Mouse (Mus musculus): Measurements from ENCODE around the gene Zrsr1. TPM values are rescaled to one million over a fixed set of nuclear protein-coding genes. Genes with fewer than 3 reads are reported as not detected.

Zrsr1 gene
- total RNA-seq, 2 experiments from 2014 or later: 9.2 to 11.4 TPM

- no peak for DNase-seq (ENCODE audit: low spot score in 2 of 2)
Measured at GRCm38 (mm10) chr11:22970546-22970945, 1.3 kb upstream of the Zrsr1 start.

DNA sequence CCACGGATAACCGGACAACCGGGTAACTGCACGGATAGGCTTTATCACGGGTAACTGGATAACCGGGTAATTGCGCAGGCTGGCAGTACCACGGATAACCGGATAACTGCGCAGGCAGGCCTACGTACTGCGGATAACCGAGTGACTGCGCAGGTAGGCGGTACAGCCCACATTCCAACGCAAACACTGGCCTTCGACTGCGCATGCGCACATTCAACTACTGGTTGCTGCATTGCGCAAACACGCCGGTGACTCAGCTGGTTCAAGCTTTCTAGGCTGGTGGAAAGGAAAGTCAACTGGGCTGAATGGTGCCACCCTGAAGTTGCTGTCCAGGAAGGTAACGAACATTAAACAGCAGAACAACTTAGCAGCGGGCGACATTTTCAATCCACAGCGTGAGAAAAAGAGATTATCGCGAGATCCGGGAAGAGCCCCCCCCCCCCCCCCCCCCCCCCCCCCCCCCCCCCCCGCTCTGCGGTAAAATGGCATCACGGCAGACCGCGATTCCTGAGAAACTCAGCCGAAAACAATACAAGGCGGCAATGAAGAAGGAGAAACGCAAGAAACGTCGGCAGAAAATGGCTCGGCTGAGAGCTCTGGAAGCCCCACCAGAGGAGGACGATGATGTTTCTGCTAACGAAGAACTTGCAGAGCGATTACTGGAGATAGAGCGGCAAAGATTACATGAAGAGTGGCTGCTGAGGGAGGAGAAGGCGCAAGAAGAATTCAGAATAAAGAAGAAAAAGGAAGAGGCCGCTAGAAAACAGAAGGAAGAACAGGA lies 1.1 kb downstream of the Zrsr1 start:
- peak; percentile 34 to 72 for DNase-seq (ENCODE audit: low spot score in 2 of 2)

DNA sequence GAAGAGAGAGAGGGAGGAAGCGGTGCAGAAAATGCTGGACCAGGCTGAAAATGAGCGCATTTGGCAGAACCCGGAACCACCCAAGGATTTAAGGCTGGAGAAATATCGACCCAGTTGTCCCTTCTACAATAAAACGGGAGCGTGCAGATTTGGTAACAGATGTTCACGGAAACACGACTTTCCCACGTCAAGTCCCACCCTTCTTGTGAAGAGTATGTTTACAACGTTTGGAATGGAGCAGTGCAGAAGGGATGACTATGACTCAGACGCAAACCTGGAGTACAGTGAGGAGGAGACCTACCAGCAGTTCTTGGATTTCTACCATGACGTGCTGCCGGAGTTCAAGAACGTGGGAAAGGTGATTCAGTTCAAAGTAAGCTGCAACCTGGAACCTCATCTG lies 1.8 kb downstream of the Zrsr1 start:
- no peak for DNase-seq (ENCODE audit: low spot score in 2 of 2)

DNA sequence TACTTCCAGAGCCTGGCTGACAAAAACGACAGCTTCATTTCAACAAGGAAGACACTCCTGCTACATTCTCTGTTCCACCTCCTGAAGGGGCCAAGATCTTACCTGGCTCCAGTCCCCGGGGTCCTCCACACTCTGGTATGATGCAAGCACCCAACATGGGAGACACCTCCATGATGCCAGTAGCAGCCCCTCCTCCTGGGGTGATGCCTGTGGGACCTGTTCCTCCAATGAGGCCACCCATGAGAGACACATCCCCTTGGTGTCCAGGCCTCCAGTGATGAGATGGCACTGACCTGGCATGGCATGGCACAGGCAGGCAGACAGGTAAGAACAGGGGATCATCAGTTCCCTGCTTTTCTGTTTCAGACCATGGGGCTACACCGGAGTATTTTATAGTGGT lies 6.4 kb downstream of the Zrsr1 start:
- no peak for DNase-seq (ENCODE audit: low spot score in 2 of 2)

GRCm38 (mm10) chr11:22978711-22979110 lies 6.9 kb downstream of the Zrsr1 start:
- no peak for DNase-seq (ENCODE audit: low spot score in 2 of 2)

DNA sequence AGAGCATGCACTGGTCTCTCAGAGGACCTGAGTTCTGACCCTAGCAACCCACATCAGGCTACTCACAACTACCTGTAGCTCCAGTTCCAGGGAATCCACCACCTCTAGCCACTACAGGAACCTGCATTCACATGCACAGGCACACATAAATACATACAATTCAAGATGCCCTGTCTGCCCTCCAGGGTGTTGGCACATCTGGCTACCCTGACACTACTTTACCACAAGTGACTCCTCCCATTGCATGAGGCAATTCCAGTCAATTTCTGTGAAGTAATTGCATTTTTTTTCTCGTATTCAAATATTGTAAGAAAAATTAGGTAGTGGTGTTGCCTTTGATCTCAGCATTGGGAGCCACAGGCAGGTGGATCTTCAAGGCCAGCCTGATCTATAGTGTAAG lies 7.4 kb downstream of the Zrsr1 start:
- no peak for DNase-seq (ENCODE audit: low spot score in 2 of 2)

GRCm38 (mm10) chr11:22981041-22981440 lies 9.2 kb downstream of the Zrsr1 start:
- no peak for DNase-seq (ENCODE audit: low spot score in 2 of 2)

DNA sequence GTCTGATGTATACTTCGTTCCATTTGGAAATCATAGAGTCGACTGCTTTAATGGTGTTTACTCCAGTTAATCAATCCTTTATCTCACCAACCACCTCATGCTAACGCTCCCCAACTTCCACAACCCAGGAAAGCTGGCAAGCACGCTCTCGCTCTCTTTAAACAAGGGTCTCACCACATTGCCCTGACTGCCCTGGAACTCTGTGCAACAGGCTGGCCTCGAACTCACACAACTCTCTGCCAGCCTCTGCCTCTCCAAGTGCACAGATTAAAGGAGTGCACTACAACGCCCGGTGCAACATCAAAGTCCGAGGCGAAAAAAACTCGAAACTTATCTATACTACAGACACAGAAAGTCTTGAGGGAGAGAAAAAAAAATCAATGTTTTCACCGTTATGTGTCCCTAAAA lies 9.7 kb downstream of the Zrsr1 start:
- no peak for DNase-seq (ENCODE audit: low spot score in 2 of 2)

DNA sequence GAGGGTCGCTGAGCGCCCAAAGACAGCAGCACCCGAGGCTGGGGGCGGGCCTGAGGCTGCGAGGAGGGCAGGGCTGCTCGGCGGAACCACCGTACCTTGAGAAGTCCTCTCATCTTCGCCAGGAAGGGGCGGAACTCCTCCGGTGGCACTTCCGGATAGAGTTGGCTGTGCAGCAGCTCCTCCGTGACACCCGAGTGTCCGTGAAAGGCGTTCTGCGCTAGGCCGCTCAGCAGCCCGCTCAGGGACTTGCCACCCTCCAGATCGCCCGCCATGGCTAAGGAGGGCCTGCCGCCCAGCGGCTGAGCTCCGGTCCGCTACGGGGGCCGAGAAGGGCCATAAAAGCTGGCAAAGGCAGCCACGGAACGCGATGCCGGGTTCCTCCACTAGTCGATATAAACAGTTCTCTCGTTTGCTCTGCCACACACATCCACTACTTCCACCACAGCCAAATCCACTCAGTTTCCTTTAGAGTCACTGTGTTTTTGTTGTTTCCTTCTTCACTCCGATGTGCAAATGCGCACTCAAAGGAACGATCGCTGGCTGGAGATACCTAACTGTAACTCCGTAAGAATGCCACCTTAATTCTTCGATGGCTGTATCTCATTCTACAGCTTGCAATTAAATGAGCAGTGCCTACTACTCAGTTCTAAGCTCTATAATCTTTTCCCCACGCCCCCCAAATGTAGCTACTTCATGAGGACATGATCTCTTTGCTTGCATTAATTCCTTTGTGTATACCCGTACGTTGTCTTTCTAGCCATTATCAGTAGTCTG lies 10.4 kb downstream of the Zrsr1 start, which contains the start of the genes Gm28048 and Commd1:
Gm28048 (minus strand) TSS at position 107 of the 774 bp plus-strand sequence.
Commd1 (minus strand) TSS at position 399 of the 774 bp plus-strand sequence.
- DNase-seq (ENCODE audit: low spot score in 2 of 2): peak; percentile 97 to 99

GRCm38 (mm10) chr11:22982846-22983245 lies 11.0 kb downstream of the Zrsr1 start:
- DNase-seq (ENCODE audit: low spot score in 2 of 2): no peak

GRCm38 (mm10) chr11:22985510-22985909 lies 13.7 kb downstream of the Zrsr1 start:
- no peak for DNase-seq (ENCODE audit: low spot score in 2 of 2)

- peak in 1 of 2 experiments; percentile 26 for DNase-seq (ENCODE audit: low spot score in 2 of 2)
Measured at GRCm38 (mm10) chr11:22987357-22987756, 15.6 kb downstream of the Zrsr1 start.

GRCm38 (mm10) chr11:22989786-22990185 lies 18.0 kb downstream of the Zrsr1 start:
- no peak for DNase-seq (ENCODE audit: low spot score in 2 of 2)

DNA sequence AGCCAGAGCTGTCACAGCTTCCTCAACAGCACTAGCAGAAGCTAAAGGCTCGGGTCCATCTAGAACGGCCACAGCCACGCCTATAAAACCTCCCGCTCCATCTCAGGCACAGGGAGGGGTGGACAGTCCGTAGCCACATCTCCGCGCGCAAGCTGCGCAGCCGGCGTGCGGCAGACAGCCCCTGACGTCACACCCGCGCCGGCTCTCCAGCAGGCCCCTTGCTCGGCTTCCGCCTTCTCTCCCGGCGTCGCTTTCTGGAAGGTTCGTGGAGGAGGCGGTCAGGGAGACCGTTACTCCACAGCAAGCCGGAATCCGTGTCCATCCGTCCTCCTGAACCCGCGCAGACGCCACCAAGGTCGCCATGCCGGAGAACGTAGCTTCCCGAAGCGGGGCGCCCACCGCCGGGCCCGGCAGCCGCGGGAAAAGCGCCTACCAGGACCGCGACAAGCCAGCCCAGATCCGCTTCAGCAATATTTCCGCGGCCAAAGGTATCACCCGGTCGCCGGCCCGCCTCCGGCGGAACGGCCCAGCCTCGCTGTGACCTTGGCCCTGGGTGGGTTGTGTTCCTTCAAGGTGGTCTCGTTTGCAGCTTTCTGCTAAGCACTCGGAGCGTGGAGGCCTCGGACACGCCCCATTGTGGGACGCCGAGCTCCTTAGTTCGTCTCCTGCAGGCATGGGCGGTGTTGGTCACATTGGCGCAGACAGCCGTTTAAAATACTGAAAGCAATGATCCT lies 18.8 kb downstream of the Zrsr1 start, which contains the start of gene Cct4:
Cct4 (plus strand) TSS at position 127 of the 734 bp plus-strand sequence.
- DNase-seq (ENCODE audit: low spot score in 2 of 2): peak; percentile 81 to 93

- no peak for DNase-seq (ENCODE audit: low spot score in 2 of 2)
Measured at GRCm38 (mm10) chr11:22991218-22991835, 19.5 kb downstream of the Zrsr1 start.

DNA sequence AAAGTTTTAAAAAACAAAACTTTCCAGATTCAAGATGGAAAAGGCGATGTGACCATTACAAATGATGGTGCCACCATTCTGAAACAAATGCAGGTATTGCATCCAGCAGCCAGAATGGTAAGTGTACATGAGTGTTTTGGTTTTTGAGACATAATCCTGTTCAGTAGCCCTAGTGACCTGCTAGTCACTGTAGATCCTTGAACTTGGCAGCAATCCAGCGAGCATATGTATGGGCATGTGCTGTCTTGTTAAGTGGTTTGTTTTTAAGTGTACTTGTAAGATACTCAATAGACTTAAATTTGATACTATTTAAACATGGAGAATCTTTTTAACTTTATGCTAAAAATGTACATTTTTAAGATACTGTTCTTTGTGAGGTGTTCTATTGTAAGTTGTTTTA lies 22.5 kb downstream of the Zrsr1 start:
- no peak for DNase-seq (ENCODE audit: low spot score in 2 of 2)

DNA sequence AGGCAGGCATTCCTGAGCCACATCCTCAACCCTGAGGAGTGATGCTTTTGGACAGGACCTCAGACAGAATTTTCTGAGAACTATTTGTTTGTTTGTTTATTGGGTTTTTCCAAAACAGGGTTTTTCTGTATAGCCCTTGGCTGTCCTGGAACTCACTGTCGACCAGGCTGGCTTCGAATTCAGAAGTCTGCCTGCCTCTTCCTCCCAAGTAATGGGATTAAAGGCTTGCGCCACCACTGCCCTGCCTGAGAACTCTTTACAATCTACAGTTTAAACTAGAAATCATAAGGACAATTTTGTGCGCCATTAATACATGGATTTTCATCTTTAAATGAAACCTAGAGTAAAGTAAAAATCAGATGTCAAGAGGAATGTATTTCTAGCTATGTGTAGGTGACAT lies 23.7 kb downstream of the Zrsr1 start:
- DNase-seq (ENCODE audit: low spot score in 2 of 2): no peak

DNA sequence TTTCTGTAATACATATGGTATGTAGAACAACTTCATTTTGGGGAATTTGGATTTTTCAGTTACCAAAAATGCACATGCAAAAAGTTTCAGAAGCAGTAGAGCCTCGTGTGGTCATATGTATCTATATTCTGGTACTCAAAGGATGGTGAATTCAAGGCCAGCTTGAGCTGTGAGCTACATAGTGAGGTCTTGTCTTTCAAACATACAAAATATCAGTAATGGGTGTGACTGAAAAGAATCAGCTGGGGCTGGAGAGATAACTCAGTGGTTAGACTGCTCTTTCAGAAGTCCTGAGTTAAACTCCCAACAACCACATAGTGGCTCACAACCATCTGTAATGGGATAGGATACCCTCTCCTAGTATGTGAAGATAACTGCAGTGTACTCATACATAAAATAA lies 26.5 kb downstream of the Zrsr1 start:
- no peak for DNase-seq (ENCODE audit: low spot score in 2 of 2)

- no peak for DNase-seq (ENCODE audit: low spot score in 2 of 2)
Measured at GRCm38 (mm10) chr11:23005276-23005675, 33.5 kb downstream of the Zrsr1 start.

DNA sequence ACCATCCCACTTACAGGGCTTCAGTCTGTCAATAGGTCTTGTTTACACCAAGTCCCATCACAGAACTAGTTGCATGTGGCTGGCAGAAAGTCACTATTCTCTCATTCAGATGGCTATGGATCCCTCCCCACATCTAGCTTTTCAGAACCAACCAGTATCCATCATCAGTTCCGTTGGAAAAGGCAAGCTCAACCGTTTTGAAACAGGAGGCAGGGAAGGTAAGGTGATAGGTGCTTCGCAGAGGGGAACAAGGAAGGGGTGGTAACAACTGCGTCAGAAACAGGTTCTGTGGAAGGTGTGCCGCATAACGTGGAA lies 35.3 kb downstream of the Zrsr1 start:
- DNase-seq (ENCODE audit: low spot score in 2 of 2): no peak

GRCm38 (mm10) chr11:23007481-23008180 lies 35.8 kb downstream of the Zrsr1 start, which contains the start of gene Fam161a:
Gene Fam161a (plus strand): TSS chr11:23007531.
- peak; percentile 30 to 69 for DNase-seq (ENCODE audit: low spot score in 2 of 2)
